Mouse (Mus musculus) T-helper 17 cell (primary cell): ENCODE measurements around the gene Abtb2.

Experiments used
- in situ Hi-C, 2 experiments: fragments of 300-600 bp; cut with MboI, MseI; formaldehyde crosslinking; loops; 1 replicate in 1 of 2; 2 replicates in 1 of 2; pipeline ENCODE4 v1.15.1; 2025; ENCODE audit warnings: high pct_unique_total_duplicates in 2 of 2

The Abtb2 gene

GRCm38 (mm10) chr2:103610831-103611535 lies 44.9 kb downstream of the Abtb2 start:
- in situ Hi-C loops = loop anchor here in 1 of 2 experiments (10.0 kb wide), 1 partner anchor 64 kb away; no protein-coding TSS in a partner anchor

GRCm38 (mm10) chr2:103613865-103614264 lies 47.8 kb downstream of the Abtb2 start:
- in situ Hi-C loops = loop anchor here in 1 of 2 experiments (10.0 kb wide), 1 partner anchor 61 kb away; no protein-coding TSS in a partner anchor

GRCm38 (mm10) chr2:103615028-103615427 lies 48.9 kb downstream of the Abtb2 start:
- in situ Hi-C loops = loop anchor here in 1 of 2 experiments (10.0 kb wide), 1 partner anchor 60 kb away; no protein-coding TSS in a partner anchor

- in situ Hi-C loops = loop anchor here in 1 of 2 experiments (10.0 kb wide), 1 partner anchor 56 kb away; no protein-coding TSS in a partner anchor
Observed at GRCm38 (mm10) chr2:103618407-103618806, 52.3 kb downstream of the Abtb2 start.

- in situ Hi-C loops = no loop called here
Observed at GRCm38 (mm10) chr2:103622950-103623349, 56.8 kb downstream of the Abtb2 start.

GRCm38 (mm10) chr2:103625349-103625932 lies 59.3 kb downstream of the Abtb2 start:
- in situ Hi-C loops = loop anchor here in 1 of 2 experiments (5.0 kb wide), 1 partner anchor 47 kb away; no protein-coding TSS in a partner anchor

- in situ Hi-C loops = loop anchor here in 1 of 2 experiments (5.0 kb wide), 1 partner anchor 45 kb away; no protein-coding TSS in a partner anchor
Observed at GRCm38 (mm10) chr2:103627101-103627500, 61.0 kb downstream of the Abtb2 start.

GRCm38 (mm10) chr2:103629956-103630355 lies 63.8 kb downstream of the Abtb2 start:
- in situ Hi-C loops = loop anchor here in 1 of 2 experiments (5.0 kb wide), 2 partner anchors 42 to 63 kb away; partner anchors contain the start of gene Abtb2

- in situ Hi-C loops = loop anchor here in 1 of 2 experiments (5.0 kb wide), 1 partner anchor 64 kb away; the partner anchor contains the start of gene Abtb2
Observed at GRCm38 (mm10) chr2:103631293-103631717, 65.2 kb downstream of the Abtb2 start.

- in situ Hi-C loops = loop anchor here in 1 of 2 experiments (5.0 kb wide), 1 partner anchor 65 kb away; the partner anchor contains the start of gene Abtb2
Observed at GRCm38 (mm10) chr2:103632136-103632925, 66.2 kb downstream of the Abtb2 start.

- in situ Hi-C loops = loop anchor here in 1 of 2 experiments (5.0 kb wide), 1 partner anchor 66 kb away; the partner anchor contains the start of gene Abtb2
Observed at GRCm38 (mm10) chr2:103632926-103633250, 66.8 kb downstream of the Abtb2 start.

GRCm38 (mm10) chr2:103635731-103636487 lies 69.8 kb downstream of the Abtb2 start:
- in situ Hi-C loops = no loop called here

- in situ Hi-C loops = no loop called here
Observed at GRCm38 (mm10) chr2:103637385-103637784, 71.3 kb downstream of the Abtb2 start.

GRCm38 (mm10) chr2:103637943-103638342 lies 71.8 kb downstream of the Abtb2 start:
- in situ Hi-C loops = no loop called here

- in situ Hi-C loops = no loop called here
Observed at GRCm38 (mm10) chr2:103639701-103640100, 73.6 kb downstream of the Abtb2 start.

- in situ Hi-C loops = no loop called here
Observed at GRCm38 (mm10) chr2:103640861-103641260, 74.8 kb downstream of the Abtb2 start.

GRCm38 (mm10) chr2:103643584-103644211 lies 77.6 kb downstream of the Abtb2 start:
- in situ Hi-C loops = no loop called here

GRCm38 (mm10) chr2:103644418-103644817 lies 78.3 kb downstream of the Abtb2 start:
- in situ Hi-C loops = no loop called here

- in situ Hi-C loops = loop anchor here (10.0 to 25.0 kb wide), 2 partner anchors 646 to 1212 kb away; partner anchors contain the start of gene Ccdc73 (in 1 of the 2)
Observed at GRCm38 (mm10) chr2:103650314-103650879, 84.3 kb downstream of the Abtb2 start.

GRCm38 (mm10) chr2:103652121-103652520 lies 86.0 kb downstream of the Abtb2 start:
- in situ Hi-C loops = loop anchor here (10.0 to 25.0 kb wide), 2 partner anchors 647 to 1210 kb away; partner anchors contain the start of gene Ccdc73 (in 1 of the 2)
